Mouse (Mus musculus) embryonic stem cell, embryonic (primary cell): ENCODE measurements around the gene Il31ra.
"Not testable (repeated sequence)": the region's sequence is repeated elsewhere in the genome, so short reads cannot be mapped to it uniquely, and the experiment has no call there.

Experiments used
- CTCF ChIA-PET, 4 experiments: fragments of 300-600 bp in 2 of 4; fragments of 350-600 bp in 2 of 4; sonication (Branson Sonifier 250); formaldehyde crosslinking; loops; one replicate each; lab custom pipeline; 2022; ENCODE audit warnings: inconsistent platforms in 2 of 4; lab: Charles Lee
- POLR2A ChIA-PET, 4 experiments: fragments of 300-600 bp in 2 of 4; fragments of 350-600 bp in 2 of 4; sonication (Branson Sonifier 250); formaldehyde crosslinking; loops; one replicate each; lab custom pipeline; 2022; ENCODE audit warnings: antibody characterized with exemption in 4 of 4, inconsistent platforms in 1 of 4; lab: Charles Lee

Gene Il31ra

GRCm38 (mm10) chr13:112594260-112594659, at the start of gene Il31ra:
TSS of gene Il31ra (minus strand) at chr13:112594360.
- POLR2A ChIA-PET, CTCF ChIA-PET: not testable (repeated sequence)

- CTCF ChIA-PET = no interaction called here
- POLR2A ChIA-PET = interaction anchor here in 1 of 4 experiments (0.6 kb wide), 1 partner anchor 141 kb away, joined by 3 read pairs; no protein-coding TSS in a partner anchor
Observed at GRCm38 (mm10) chr13:112642897-112643296, 48.7 kb upstream of the Il31ra start.

GRCm38 (mm10) chr13:112639111-112639510, 45.0 kb upstream of the Il31ra start:
- ChIA-PET POLR2A (interaction anchor here in 1 of 4 experiments (0.6 kb wide), 1 partner anchor 133 kb away, joined by 4 read pairs; no protein-coding TSS in a partner anchor), CTCF (interaction anchor here in 1 of 4 experiments (0.5 kb wide), 1 partner anchor 868 kb away, joined by 3 read pairs; no protein-coding TSS in a partner anchor)

- CTCF ChIA-PET = no interaction called here
- POLR2A ChIA-PET = interaction anchor here in 1 of 4 experiments (0.5 kb wide), 1 partner anchor 398 kb away, joined by 3 read pairs; no protein-coding TSS in a partner anchor
Observed at GRCm38 (mm10) chr13:112636498-112636897, 42.3 kb upstream of the Il31ra start.

GRCm38 (mm10) chr13:112635174-112635837, 41.1 kb upstream of the Il31ra start:
- POLR2A ChIA-PET = no interaction called here

GRCm38 (mm10) chr13:112625566-112625965, 31.4 kb upstream of the Il31ra start:
- CTCF ChIA-PET = no interaction called here
- POLR2A ChIA-PET = interaction anchor here in 1 of 4 experiments (0.6 kb wide), 1 partner anchor 51 kb away, joined by 3 read pairs; no protein-coding TSS in a partner anchor

More at GRCm38 (mm10) chr13:112635174-112635837, 41.1 kb upstream of the Il31ra start:
- CTCF ChIA-PET = no interaction called here

- POLR2A ChIA-PET = no interaction called here
- CTCF ChIA-PET = no interaction called here
Observed at GRCm38 (mm10) chr13:112624622-112625021, 30.5 kb upstream of the Il31ra start.

GRCm38 (mm10) chr13:112623656-112624055, 29.5 kb upstream of the Il31ra start:
- ChIA-PET CTCF (interaction anchor here in 1 of 4 experiments (0.5 kb wide), 1 partner anchor 413 kb away, joined by 8 read pairs; no protein-coding TSS in a partner anchor), POLR2A (no interaction called here)

GRCm38 (mm10) chr13:112621592-112621991, 27.4 kb upstream of the Il31ra start:
- ChIA-PET CTCF (interaction anchor here in 1 of 4 experiments (0.6 kb wide), 1 partner anchor 29 kb away, joined by 4 read pairs; no protein-coding TSS in a partner anchor), POLR2A (no interaction called here)

- ChIA-PET CTCF (no interaction called here), POLR2A (no interaction called here)
Observed at GRCm38 (mm10) chr13:112608606-112609005, 14.4 kb upstream of the Il31ra start.

- ChIA-PET POLR2A (no interaction called here), CTCF (no interaction called here)
Observed at GRCm38 (mm10) chr13:112604411-112604810, 10.3 kb upstream of the Il31ra start.

- CTCF ChIA-PET = no interaction called here
- POLR2A ChIA-PET = no interaction called here
Observed at GRCm38 (mm10) chr13:112603839-112604238, 9.7 kb upstream of the Il31ra start.

GRCm38 (mm10) chr13:112602607-112603006, 8.4 kb upstream of the Il31ra start:
- ChIA-PET POLR2A (interaction anchor here in 1 of 4 experiments (0.7 kb wide), 1 partner anchor 11 kb away, joined by 3 read pairs; no protein-coding TSS in a partner anchor), CTCF (no interaction called here)

GRCm38 (mm10) chr13:112590254-112590653, 3.9 kb downstream of the Il31ra start:
- POLR2A ChIA-PET = no interaction called here
- CTCF ChIA-PET = no interaction called here

GRCm38 (mm10) chr13:112589625-112590024, 4.5 kb downstream of the Il31ra start:
- ChIA-PET CTCF (no interaction called here), POLR2A (no interaction called here)

- ChIA-PET POLR2A (no interaction called here), CTCF (no interaction called here)
Observed at GRCm38 (mm10) chr13:112584556-112585237, 9.5 kb downstream of the Il31ra start.

- POLR2A ChIA-PET = no interaction called here
- CTCF ChIA-PET = interaction anchor here in 1 of 4 experiments (0.6 kb wide), 1 partner anchor 41 kb away, joined by 3 read pairs; no protein-coding TSS in a partner anchor
Observed at GRCm38 (mm10) chr13:112582291-112582690, 11.9 kb downstream of the Il31ra start.

- ChIA-PET CTCF (interaction anchor here in 1 of 4 experiments (0.6 kb wide), 1 partner anchor 40 kb away, joined by 3 read pairs; no protein-coding TSS in a partner anchor), POLR2A (no interaction called here)
Observed at GRCm38 (mm10) chr13:112581796-112582195, 12.4 kb downstream of the Il31ra start.

GRCm38 (mm10) chr13:112580590-112581320, 13.4 kb downstream of the Il31ra start:
- ChIA-PET CTCF (no interaction called here), POLR2A (no interaction called here)
